Mouse (Mus musculus): Measurements from ENCODE around the gene Gtf3c1. TPM values are rescaled to one million over a fixed set of nuclear protein-coding genes. Genes with fewer than 3 reads are reported as not detected.

Gtf3c1 gene
- polyA plus RNA-seq, 1 experiment from 2014 or later: 32.4 TPM

GRCm38 (mm10) chr7:125613579-125613978 is 94.0 kb downstream of the Gtf3c1 start:
- H3K36me3 ChIP-seq: no peaks in the 10 kb centered on the region
- H3K4me3 ChIP-seq: no peak overlapping the region
- no peaks in the 10 kb centered on the region for H3K27me3 ChIP-seq
- no peaks in the 10 kb centered on the region for H3K4me1 ChIP-seq
- H3K9me3 ChIP-seq: peaks cover 4% of the 10 kb centered on the region; the same call in 1 of the 2 replicates
- H3K4me2 ChIP-seq: no peak overlapping the region
- H3K9ac ChIP-seq: no peak overlapping the region
- no peak overlapping the region for H3K27ac ChIP-seq
- 68% methylated on average over 5 of the region's 5 CpGs for WGBS
- no peak for ATAC-seq (ENCODE audit: insufficient number of reproducible peaks, insufficient read depth, low FRiP score, low TSS enrichment, low read depth)

- no peak for ATAC-seq (ENCODE audit: insufficient number of reproducible peaks, insufficient read depth, low FRiP score, low TSS enrichment, low read depth)
- Histone ChIP-seq H3K9me3 (peaks cover 4% of the 10 kb centered on the region; the same call in 1 of the 2 replicates), H3K36me3 (no peaks in the 10 kb centered on the region), H3K9ac (no peak overlapping the region), H3K27me3 (no peaks in the 10 kb centered on the region), H3K27ac (no peak overlapping the region), H3K4me3 (no peak overlapping the region), H3K4me1 (no peaks in the 10 kb centered on the region), H3K4me2 (no peak overlapping the region)
- WGBS: 88% methylated on average over 4 of the region's 4 CpGs
Measured at GRCm38 (mm10) chr7:125608183-125608688, 99.3 kb downstream of the Gtf3c1 start.

GRCm38 (mm10) chr7:125607384-125608182 is 100.0 kb downstream of the Gtf3c1 start:
- 61% methylated on average over 6 of the region's 6 CpGs for WGBS
- no peak overlapping the region for H3K9ac ChIP-seq
- H3K4me2 ChIP-seq: no peak overlapping the region
- H3K27me3 ChIP-seq: no peaks in the 10 kb centered on the region
- no peaks in the 10 kb centered on the region for H3K36me3 ChIP-seq
- peaks cover 4% of the 10 kb centered on the region; the same call in 1 of the 2 replicates for H3K9me3 ChIP-seq
- H3K4me1 ChIP-seq: no peaks in the 10 kb centered on the region
- ATAC-seq (ENCODE audit: insufficient number of reproducible peaks, insufficient read depth, low FRiP score, low TSS enrichment, low read depth): no peak
- no peak overlapping the region for H3K27ac ChIP-seq
- H3K4me3 ChIP-seq: no peak overlapping the region

GRCm38 (mm10) chr7:125606265-125607164 is 101.1 kb downstream of the Gtf3c1 start:
- H3K4me1 ChIP-seq: no peaks in the 10 kb centered on the region
- H3K9me3 ChIP-seq: peaks cover 4% of the 10 kb centered on the region; the same call in 1 of the 2 replicates
- 74% methylated on average over 2 of the region's 2 CpGs for WGBS
- no peak for ATAC-seq (ENCODE audit: insufficient number of reproducible peaks, insufficient read depth, low FRiP score, low TSS enrichment, low read depth)
- H3K4me3 ChIP-seq: no peak overlapping the region
- no peak overlapping the region for H3K27ac ChIP-seq
- H3K36me3 ChIP-seq: no peaks in the 10 kb centered on the region
- no peak overlapping the region for H3K9ac ChIP-seq
- no peak overlapping the region for H3K4me2 ChIP-seq
- no peaks in the 10 kb centered on the region for H3K27me3 ChIP-seq

GRCm38 (mm10) chr7:125605725-125606139 is 101.8 kb downstream of the Gtf3c1 start:
- ATAC-seq (ENCODE audit: insufficient number of reproducible peaks, insufficient read depth, low FRiP score, low TSS enrichment, low read depth): no peak
- peaks cover 4% of the 10 kb centered on the region; the same call in 1 of the 2 replicates for H3K9me3 ChIP-seq
- 68% methylated on average over 4 of the region's 4 CpGs for WGBS

GRCm38 (mm10) chr7:125604362-125605319 is 102.9 kb downstream of the Gtf3c1 start:
- H3K4me3 ChIP-seq: no peak overlapping the region
- H3K4me2 ChIP-seq: no peak overlapping the region
- H3K27ac ChIP-seq: no peak overlapping the region
- 79% methylated on average over 12 of the region's 12 CpGs for WGBS
- H3K27me3 ChIP-seq: no peaks in the 10 kb centered on the region
- no peaks in the 10 kb centered on the region for H3K4me1 ChIP-seq
- H3K9me3 ChIP-seq: peaks cover 1% of the 10 kb centered on the region; the same call in 1 of the 2 replicates
- H3K9ac ChIP-seq: no peak overlapping the region
- no peaks in the 10 kb centered on the region for H3K36me3 ChIP-seq
- no peak for ATAC-seq (ENCODE audit: insufficient number of reproducible peaks, insufficient read depth, low FRiP score, low TSS enrichment, low read depth)

More at GRCm38 (mm10) chr7:125605725-125606139, 101.8 kb downstream of the Gtf3c1 start:
- no peak overlapping the region for H3K4me2 ChIP-seq
- no peaks in the 10 kb centered on the region for H3K4me1 ChIP-seq
- H3K36me3 ChIP-seq: no peaks in the 10 kb centered on the region
- H3K27ac ChIP-seq: no peak overlapping the region
- H3K9ac ChIP-seq: no peak overlapping the region
- no peaks in the 10 kb centered on the region for H3K27me3 ChIP-seq
- H3K4me3 ChIP-seq: no peak overlapping the region

GRCm38 (mm10) chr7:125603185-125603631 is 104.4 kb downstream of the Gtf3c1 start, which contains the start of gene Il21r:
TSS of gene Il21r (plus strand) at chr7:125603429.
- no peak within 1 kb of the TSS for H3K4me2 ChIP-seq
- no peak within 1 kb of the TSS for H3K4me3 ChIP-seq
- 75% methylated on average over 11 of the region's 11 CpGs for WGBS
- H3K27me3 ChIP-seq: no peaks in the 10 kb centered on the region
- no peak for ATAC-seq (ENCODE audit: insufficient number of reproducible peaks, insufficient read depth, low FRiP score, low TSS enrichment, low read depth)
- H3K9me3 ChIP-seq: no peaks in the 10 kb centered on the region
- H3K9ac ChIP-seq: no peak within 1 kb of the TSS
- H3K36me3 ChIP-seq: no peaks in the 10 kb centered on the region
- no peaks in the 10 kb centered on the region for H3K4me1 ChIP-seq
- no peak within 1 kb of the TSS for H3K27ac ChIP-seq

- Histone ChIP-seq H3K9ac (no peak overlapping the region), H3K27ac (no peak overlapping the region), H3K4me3 (no peak overlapping the region), H3K36me3 (no peaks in the 10 kb centered on the region), H3K27me3 (no peaks in the 10 kb centered on the region), H3K4me1 (no peaks in the 10 kb centered on the region), H3K4me2 (no peak overlapping the region), H3K9me3 (no peaks in the 10 kb centered on the region)
- no peak for ATAC-seq (ENCODE audit: insufficient number of reproducible peaks, insufficient read depth, low FRiP score, low TSS enrichment, low read depth)
- WGBS: 68% methylated on average over 11 of the region's 11 CpGs
Measured at GRCm38 (mm10) chr7:125601821-125602448, 105.6 kb downstream of the Gtf3c1 start.

GRCm38 (mm10) chr7:125601280-125601670 is 106.3 kb downstream of the Gtf3c1 start:
- H3K4me2 ChIP-seq: no peak overlapping the region
- H3K36me3 ChIP-seq: no peaks in the 10 kb centered on the region
- H3K9me3 ChIP-seq: no peaks in the 10 kb centered on the region
- H3K9ac ChIP-seq: no peak overlapping the region
- H3K27ac ChIP-seq: no peak overlapping the region
- no peak overlapping the region for H3K4me3 ChIP-seq
- H3K4me1 ChIP-seq: no peaks in the 10 kb centered on the region
- 92% methylated on average over 6 of the region's 6 CpGs for WGBS
- no peaks in the 10 kb centered on the region for H3K27me3 ChIP-seq
- ATAC-seq (ENCODE audit: insufficient number of reproducible peaks, insufficient read depth, low FRiP score, low TSS enrichment, low read depth): no peak

GRCm38 (mm10) chr7:125600612-125601279 is 106.8 kb downstream of the Gtf3c1 start:
- no peak overlapping the region for H3K4me2 ChIP-seq
- no peak overlapping the region for H3K27ac ChIP-seq
- no peaks in the 10 kb centered on the region for H3K9me3 ChIP-seq
- WGBS: 39% methylated on average over 6 of the region's 6 CpGs
- no peaks in the 10 kb centered on the region for H3K4me1 ChIP-seq
- H3K9ac ChIP-seq: no peak overlapping the region
- no peak overlapping the region for H3K4me3 ChIP-seq
- H3K27me3 ChIP-seq: no peaks in the 10 kb centered on the region
- H3K36me3 ChIP-seq: no peaks in the 10 kb centered on the region
- no peak for ATAC-seq (ENCODE audit: insufficient number of reproducible peaks, insufficient read depth, low FRiP score, low TSS enrichment, low read depth)

All from embryonic facial prominence, embryonic 13.5 days (tissue).